Mouse (Mus musculus): ENCODE measurements around the gene Pola2.

DNA sequence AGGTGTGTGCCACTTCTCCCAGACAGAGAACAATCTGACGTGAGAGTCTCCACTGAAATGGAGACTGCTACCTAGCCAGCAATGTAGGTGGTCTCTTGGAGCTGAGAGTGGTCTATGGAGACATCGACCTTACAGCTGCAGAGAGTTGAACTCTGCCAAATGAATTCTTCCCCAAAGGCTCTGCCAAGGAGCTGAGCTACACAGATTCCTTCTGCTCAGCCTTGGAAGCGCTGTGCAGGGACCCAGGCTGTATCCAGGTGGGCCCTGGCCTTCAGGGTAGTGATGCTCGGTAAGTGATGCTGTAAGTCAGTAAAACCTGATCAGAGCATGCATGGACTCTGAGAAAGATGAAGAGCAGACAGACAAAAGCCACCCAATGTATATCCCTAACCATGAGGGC lies 11.1 kb upstream of the Pola2 start:
- TF ChIP-seq CTCF (IDR thresholded peaks at IDR 0.05; ENCODE audit: borderline replicate concordance, control insufficient read depth, extremely low read depth, insufficient read depth, low read length, poor library complexity) (no peak), POLR2A (IDR thresholded peaks at IDR 0.05; ENCODE audit: control insufficient read depth, extremely low read depth, insufficient read depth, low read length, poor library complexity) (no peak)

Measured in thymus, adult 2 months (tissue).